Mouse (Mus musculus) C2C12 (cell line): ENCODE data around the gene Dhx37.

Experiments used
- CTCF ChIP-seq: IDR thresholded peaks from one replicate; pipeline ENCODE4 v1.5.1; 2011; ENCODE audit not compliant: control insufficient read depth, insufficient read depth, insufficient read length
- MAX ChIP-seq: IDR thresholded peaks from one replicate; pipeline ENCODE4 v1.6.1; 2011; ENCODE audit warnings: mild to moderate bottlenecking, control low read depth
- MYOG ChIP-seq: IDR thresholded peaks from one replicate; pipeline ENCODE4 v1.6.1; 2011; ENCODE audit not compliant: control insufficient read depth, insufficient read length; ENCODE audit errors: extremely low read depth
- USF1 ChIP-seq: IDR thresholded peaks from one replicate; pipeline ENCODE4 v1.6.1; 2011; ENCODE audit warnings: low read depth, mild to moderate bottlenecking, control low read depth, moderate library complexity

DNA sequence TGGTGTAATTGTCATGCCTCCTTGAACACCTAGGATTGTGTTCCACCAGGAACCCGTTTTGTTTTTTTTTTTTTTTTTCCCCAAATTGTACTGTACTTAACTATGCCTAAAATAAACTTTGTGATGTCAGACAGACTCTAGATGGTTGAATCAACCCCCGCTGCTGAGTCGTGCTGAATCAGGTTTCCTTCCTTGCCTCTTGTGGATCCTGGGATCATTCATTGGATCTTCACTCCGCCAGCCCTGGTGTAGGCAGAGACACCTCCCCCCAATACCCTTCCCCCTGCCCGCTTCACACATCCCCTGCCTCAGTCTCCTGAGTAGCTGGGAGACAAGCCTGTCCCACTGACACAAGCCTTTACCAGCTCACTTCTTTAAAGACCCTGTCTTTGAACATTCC lies 15.4 kb upstream of the Dhx37 start:
- no peak for TF ChIP-seq CTCF
- TF ChIP-seq MAX, result no peak
- TF ChIP-seq USF1, result no peak
- no peak for TF ChIP-seq MYOG
